Mouse (Mus musculus): ENCODE results near the gene Tacc3. TPM values are rescaled to one million over a fixed set of nuclear protein-coding genes. Genes with fewer than 3 reads are reported as not detected.

Tacc3 gene
- polyA plus RNA-seq, 1 experiment from 2014 or later: 316 TPM

- H3K36me3 ChIP-seq (ENCODE audit: control insufficient read depth, insufficient read depth, low read length): no peaks in the 10 kb centered on the region
- H3K9ac ChIP-seq (ENCODE audit: low read length): no peak overlapping the region
- no peaks in the 10 kb centered on the region for H3K27me3 ChIP-seq (ENCODE audit: control insufficient read depth, insufficient read depth, low read length)
- no peaks in the 10 kb centered on the region for H3K4me1 ChIP-seq (ENCODE audit: control insufficient read depth, insufficient read depth, low read length)
- H3K4me3 ChIP-seq (ENCODE audit: low read depth, low read length): no peak overlapping the region
- DNase-seq (ENCODE audit: low spot score) (no peak), ATAC-seq (ENCODE audit: insufficient number of reproducible peaks, low FRiP score, low TSS enrichment, low read depth) (no peak)
- no peaks in the 10 kb centered on the region for H3K9me3 ChIP-seq (ENCODE audit: control insufficient read depth, low read length)
- H3K4me2 ChIP-seq (ENCODE audit: low read depth, severe bottlenecking): no peak overlapping the region
- H3K27ac ChIP-seq (replicated peaks; ENCODE audit: low read depth, low read length): no peak overlapping the region
- WGBS: 75% methylated on average over 2 of the region's 2 CpGs
These were observed 54.6 kb downstream of the Tacc3 start for GRCm38 (mm10) chr5:33712550-33712949.

GRCm38 (mm10) chr5:33715182-33715581 lies 57.3 kb downstream of the Tacc3 start:
- no peak overlapping the region for H3K4me3 ChIP-seq (ENCODE audit: low read depth, low read length)
- H3K4me2 ChIP-seq (ENCODE audit: low read depth, severe bottlenecking): no peak overlapping the region
- no peaks in the 10 kb centered on the region for H3K36me3 ChIP-seq (ENCODE audit: control insufficient read depth, insufficient read depth, low read length)
- H3K27ac ChIP-seq (replicated peaks; ENCODE audit: low read depth, low read length): no peak overlapping the region
- ATAC-seq (ENCODE audit: insufficient number of reproducible peaks, low FRiP score, low TSS enrichment, low read depth): no peak
- WGBS: 11% methylated on average over 2 of the region's 2 CpGs
- no peak for DNase-seq (ENCODE audit: low spot score)
- no peaks in the 10 kb centered on the region for H3K4me1 ChIP-seq (ENCODE audit: control insufficient read depth, insufficient read depth, low read length)
- H3K27me3 ChIP-seq (ENCODE audit: control insufficient read depth, insufficient read depth, low read length): no peaks in the 10 kb centered on the region
- no peaks in the 10 kb centered on the region for H3K9me3 ChIP-seq (ENCODE audit: control insufficient read depth, low read length)
- no peak overlapping the region for H3K9ac ChIP-seq (ENCODE audit: low read length)

- Histone ChIP-seq H3K27me3 (ENCODE audit: control insufficient read depth, insufficient read depth, low read length) (peaks cover 2% of the 10 kb centered on the region; the same call in 1 of the 2 replicates), H3K4me1 (ENCODE audit: control insufficient read depth, insufficient read depth, low read length) (no peaks in the 10 kb centered on the region)
- ATAC-seq (ENCODE audit: insufficient number of reproducible peaks, low FRiP score, low TSS enrichment, low read depth): no peak
These were observed 58.5 kb downstream of the Tacc3 start for GRCm38 (mm10) chr5:33716467-33716866.

GRCm38 (mm10) chr5:33718460-33718859 lies 60.5 kb downstream of the Tacc3 start:
- ATAC-seq (ENCODE audit: insufficient number of reproducible peaks, low FRiP score, low TSS enrichment, low read depth) (no peak), DNase-seq (ENCODE audit: low spot score) (no peak)
- H3K36me3 ChIP-seq (ENCODE audit: control insufficient read depth, insufficient read depth, low read length): no peaks in the 10 kb centered on the region
- H3K9ac ChIP-seq (ENCODE audit: low read length): no peak overlapping the region
- H3K9me3 ChIP-seq (ENCODE audit: control insufficient read depth, low read length): no peaks in the 10 kb centered on the region
- no peak overlapping the region for H3K4me3 ChIP-seq (ENCODE audit: low read depth, low read length)
- WGBS: 76% methylated on average over 5 of the region's 5 CpGs
- H3K27ac ChIP-seq (replicated peaks; ENCODE audit: low read depth, low read length): no peak overlapping the region
- H3K4me2 ChIP-seq (ENCODE audit: low read depth, severe bottlenecking): no peak overlapping the region
- H3K4me1 ChIP-seq (ENCODE audit: control insufficient read depth, insufficient read depth, low read length): peaks cover 5% of the 10 kb centered on the region; the same call in 1 of the 2 replicates
- H3K27me3 ChIP-seq (ENCODE audit: control insufficient read depth, insufficient read depth, low read length): peaks cover 15% of the 10 kb centered on the region

More at GRCm38 (mm10) chr5:33716467-33716866, 58.5 kb downstream of the Tacc3 start:
- no peak overlapping the region for H3K4me3 ChIP-seq (ENCODE audit: low read depth, low read length)
- H3K9ac ChIP-seq (ENCODE audit: low read length): no peak overlapping the region
- H3K27ac ChIP-seq (replicated peaks; ENCODE audit: low read depth, low read length): no peak overlapping the region
- H3K4me2 ChIP-seq (ENCODE audit: low read depth, severe bottlenecking): no peak overlapping the region
- WGBS: 75% methylated on average over 6 of the region's 6 CpGs
- no peak for DNase-seq (ENCODE audit: low spot score)
- no peaks in the 10 kb centered on the region for H3K36me3 ChIP-seq (ENCODE audit: control insufficient read depth, insufficient read depth, low read length)
- H3K9me3 ChIP-seq (ENCODE audit: control insufficient read depth, low read length): no peaks in the 10 kb centered on the region

- Histone ChIP-seq H3K4me3 (ENCODE audit: low read depth, low read length) (peak overlapping the region; percentile 55), H3K4me2 (ENCODE audit: low read depth, severe bottlenecking) (peak overlapping the region; percentile 91), H3K27me3 (ENCODE audit: control insufficient read depth, insufficient read depth, low read length) (peaks cover 33% of the 10 kb centered on the region), H3K36me3 (ENCODE audit: control insufficient read depth, insufficient read depth, low read length) (no peaks in the 10 kb centered on the region), H3K9me3 (ENCODE audit: control insufficient read depth, low read length) (no peaks in the 10 kb centered on the region), H3K4me1 (ENCODE audit: control insufficient read depth, insufficient read depth, low read length) (peaks cover 15% of the 10 kb centered on the region), H3K9ac (ENCODE audit: low read length) (no peak overlapping the region), H3K27ac (replicated peaks; ENCODE audit: low read depth, low read length) (no peak overlapping the region)
- WGBS: 8% methylated on average over 8 of the region's 8 CpGs
- no peak for ATAC-seq (ENCODE audit: insufficient number of reproducible peaks, low FRiP score, low TSS enrichment, low read depth)
- no peak for DNase-seq (ENCODE audit: low spot score)
These were observed 63.0 kb downstream of the Tacc3 start for GRCm38 (mm10) chr5:33720852-33721490.

GRCm38 (mm10) chr5:33721541-33722265 lies 63.8 kb downstream of the Tacc3 start, which contains the start of gene Fgfr3:
Gene Fgfr3 (plus strand): TSS chr5:33721674.
- Histone ChIP-seq H3K9ac (ENCODE audit: low read length) (peak within 1 kb of the TSS; percentile 66), H3K4me1 (ENCODE audit: control insufficient read depth, insufficient read depth, low read length) (peaks cover 15% of the 10 kb centered on the region), H3K36me3 (ENCODE audit: control insufficient read depth, insufficient read depth, low read length) (no peaks in the 10 kb centered on the region), H3K4me2 (ENCODE audit: low read depth, severe bottlenecking) (peak within 1 kb of the TSS; percentile 91), H3K27ac (replicated peaks; ENCODE audit: low read depth, low read length) (no peak within 1 kb of the TSS), H3K4me3 (ENCODE audit: low read depth, low read length) (peak within 1 kb of the TSS; percentile 55), H3K9me3 (ENCODE audit: control insufficient read depth, low read length) (no peaks in the 10 kb centered on the region), H3K27me3 (ENCODE audit: control insufficient read depth, insufficient read depth, low read length) (peaks cover 37% of the 10 kb centered on the region)
- under 1% methylated on average over 73 of the region's 73 CpGs for WGBS
- ATAC-seq (ENCODE audit: insufficient number of reproducible peaks, low FRiP score, low TSS enrichment, low read depth) (peak; percentile 71), DNase-seq (ENCODE audit: low spot score) (peak; percentile 81)

GRCm38 (mm10) chr5:33722266-33723018 lies 64.5 kb downstream of the Tacc3 start:
- no peak for DNase-seq (ENCODE audit: low spot score)

GRCm38 (mm10) chr5:33723019-33723640 lies 65.2 kb downstream of the Tacc3 start:
- H3K4me1 ChIP-seq (ENCODE audit: control insufficient read depth, insufficient read depth, low read length): peaks cover 15% of the 10 kb centered on the region
- peak overlapping the region; percentile 68 for H3K9ac ChIP-seq (ENCODE audit: low read length)
- H3K4me3 ChIP-seq (ENCODE audit: low read depth, low read length): peak overlapping the region; percentile 55
- no peak for ATAC-seq (ENCODE audit: insufficient number of reproducible peaks, low FRiP score, low TSS enrichment, low read depth)
- WGBS: 0% methylated on average over 61 of the region's 61 CpGs
- H3K27me3 ChIP-seq (ENCODE audit: control insufficient read depth, insufficient read depth, low read length): peaks cover 38% of the 10 kb centered on the region
- no peaks in the 10 kb centered on the region for H3K9me3 ChIP-seq (ENCODE audit: control insufficient read depth, low read length)
- no peak overlapping the region for H3K27ac ChIP-seq (replicated peaks; ENCODE audit: low read depth, low read length)
- peak; percentile 63 for DNase-seq (ENCODE audit: low spot score)
- H3K4me2 ChIP-seq (ENCODE audit: low read depth, severe bottlenecking): peak overlapping the region; percentile 91
- no peaks in the 10 kb centered on the region for H3K36me3 ChIP-seq (ENCODE audit: control insufficient read depth, insufficient read depth, low read length)

More at GRCm38 (mm10) chr5:33722266-33723018, 64.5 kb downstream of the Tacc3 start:
- Histone ChIP-seq H3K4me1 (ENCODE audit: control insufficient read depth, insufficient read depth, low read length) (peaks cover 15% of the 10 kb centered on the region), H3K27ac (replicated peaks; ENCODE audit: low read depth, low read length) (no peak overlapping the region), H3K9ac (ENCODE audit: low read length) (peak overlapping the region; percentile 68), H3K27me3 (ENCODE audit: control insufficient read depth, insufficient read depth, low read length) (peaks cover 37% of the 10 kb centered on the region), H3K9me3 (ENCODE audit: control insufficient read depth, low read length) (no peaks in the 10 kb centered on the region), H3K36me3 (ENCODE audit: control insufficient read depth, insufficient read depth, low read length) (no peaks in the 10 kb centered on the region), H3K4me3 (ENCODE audit: low read depth, low read length) (peak overlapping the region; percentile 55), H3K4me2 (ENCODE audit: low read depth, severe bottlenecking) (peak overlapping the region; percentile 91)
- under 1% methylated on average over 53 of the region's 53 CpGs for WGBS
- ATAC-seq (ENCODE audit: insufficient number of reproducible peaks, low FRiP score, low TSS enrichment, low read depth): no peak

Data from limb, embryonic 11.5 days (tissue).